Mouse (Mus musculus): ENCODE data around the gene Prdm11. TPM values are rescaled to one million over a fixed set of nuclear protein-coding genes. Genes with fewer than 3 reads are reported as not detected.

Gene Prdm11
- 1.8 and 2.2 TPM in 2 replicates for polyA plus RNA-seq (2015; fragmentation: Nextera tagmentation; extraction: Ambion mirVana)

GRCm38 (mm10) chr2:93045818-93046508, at the start of gene Prdm11:
Gene Prdm11, minus strand, starts transcription at chr2:93046167.
- Histone ChIP-seq H3K36me3 (no peaks in the 10 kb centered on the region), H3K4me2 (peak within 1 kb of the TSS; percentile 73), H3K27me3 (peaks cover 14% of the 10 kb centered on the region; the same call in 1 of the 2 replicates), H3K4me1 (replicated peaks) (peaks cover 31% of the 10 kb centered on the region), H3K27ac (replicated peaks) (peak within 1 kb of the TSS; percentile 95), H3K4me3 (peak within 1 kb of the TSS; percentile 79), H3K9ac (peak within 1 kb of the TSS; percentile 96), H3K9me3 (no peaks in the 10 kb centered on the region)
- ATAC-seq (ENCODE audit: low read depth): peak; percentile 52
- under 1% methylated on average over 65 of the region's 90 CpGs for WGBS

DNA sequence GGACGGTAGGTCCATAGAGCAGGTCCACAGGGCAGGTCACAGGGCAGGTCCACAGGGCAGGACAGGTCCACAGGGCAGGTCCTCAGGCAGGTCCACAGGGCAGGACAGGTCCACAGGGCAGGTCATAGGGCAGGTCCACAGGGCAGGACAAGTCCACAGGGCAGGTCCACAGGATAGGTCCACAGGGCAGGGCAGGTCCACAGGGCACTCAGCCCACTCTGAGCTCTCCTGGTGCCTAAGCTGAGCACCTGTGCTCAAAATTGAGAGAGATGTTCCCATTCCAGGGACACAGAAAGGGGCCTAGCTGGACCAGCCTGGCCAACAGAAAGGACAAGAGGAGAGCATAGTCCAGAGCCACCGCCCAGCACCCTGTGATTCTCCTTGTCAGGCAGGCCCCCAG, 46.4 kb upstream of the Prdm11 start:
- Histone ChIP-seq H3K27ac (replicated peaks) (peak overlapping the region; percentile 74; the same call in 1 of the 2 replicates), H3K9ac (no peak overlapping the region), H3K4me2 (no peak overlapping the region), H3K9me3 (no peaks in the 10 kb centered on the region), H3K4me3 (no peak overlapping the region), H3K36me3 (no peaks in the 10 kb centered on the region), H3K27me3 (no peaks in the 10 kb centered on the region), H3K4me1 (replicated peaks) (peaks cover 26% of the 10 kb centered on the region)
- 82% methylated on average over 2 of the region's 2 CpGs for WGBS
- no peak for ATAC-seq (ENCODE audit: low read depth)

GRCm38 (mm10) chr2:93091679-93092078, 45.7 kb upstream of the Prdm11 start:
- H3K27me3 ChIP-seq: no peaks in the 10 kb centered on the region
- H3K4me1 ChIP-seq (replicated peaks): peaks cover 26% of the 10 kb centered on the region
- ATAC-seq (ENCODE audit: low read depth): peak; percentile 82
- no peak overlapping the region; the same call in 1 of the 2 replicates for H3K9ac ChIP-seq
- H3K27ac ChIP-seq (replicated peaks): peak overlapping the region; percentile 74
- H3K9me3 ChIP-seq: no peaks in the 10 kb centered on the region
- H3K4me3 ChIP-seq: no peak overlapping the region
- WGBS: 3% methylated on average over 2 of the region's 2 CpGs
- H3K36me3 ChIP-seq: no peaks in the 10 kb centered on the region
- no peak overlapping the region for H3K4me2 ChIP-seq

DNA sequence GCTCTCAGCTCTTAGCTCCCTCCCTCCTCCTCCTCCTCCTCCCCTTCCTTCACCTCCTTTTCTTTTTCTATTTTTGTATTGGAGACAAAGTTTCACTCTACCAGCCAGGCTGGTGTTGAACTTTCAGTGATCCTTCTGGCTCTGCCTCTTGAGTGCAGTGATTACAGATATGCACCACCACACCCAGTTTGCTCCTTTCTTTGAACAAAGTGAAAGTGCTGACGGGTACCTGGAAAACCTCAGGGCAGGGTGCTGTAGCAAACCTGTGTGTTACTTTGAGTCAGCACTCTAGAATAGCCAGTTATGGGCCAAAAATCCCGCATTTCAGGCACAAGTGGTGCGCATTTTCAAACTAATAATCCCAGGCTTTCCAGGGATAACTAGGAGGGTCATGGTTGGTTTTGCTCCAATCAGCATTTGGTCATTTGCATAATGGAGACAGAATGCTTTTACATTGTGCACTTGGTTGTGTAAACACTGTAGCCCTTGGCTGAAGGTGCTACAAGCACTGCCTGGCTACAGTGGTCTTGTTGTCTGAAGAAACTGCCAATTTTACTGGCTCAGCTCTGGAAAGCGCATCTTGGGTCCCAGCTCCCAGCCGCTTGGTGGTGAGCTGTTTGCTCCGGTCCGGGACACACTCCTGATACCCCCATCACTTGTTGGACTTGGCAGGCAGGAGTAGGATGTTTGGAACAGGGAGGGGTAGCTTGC, 43.6 kb upstream of the Prdm11 start:
- no peaks in the 10 kb centered on the region for H3K9me3 ChIP-seq
- H3K36me3 ChIP-seq: no peaks in the 10 kb centered on the region
- 81% methylated on average over 7 of the region's 7 CpGs for WGBS
- no peaks in the 10 kb centered on the region for H3K27me3 ChIP-seq
- H3K27ac ChIP-seq (replicated peaks): no peak overlapping the region
- no peak for ATAC-seq (ENCODE audit: low read depth)
- H3K4me2 ChIP-seq: no peak overlapping the region
- H3K4me1 ChIP-seq (replicated peaks): peaks cover 39% of the 10 kb centered on the region
- no peak overlapping the region for H3K9ac ChIP-seq
- no peak overlapping the region for H3K4me3 ChIP-seq

DNA sequence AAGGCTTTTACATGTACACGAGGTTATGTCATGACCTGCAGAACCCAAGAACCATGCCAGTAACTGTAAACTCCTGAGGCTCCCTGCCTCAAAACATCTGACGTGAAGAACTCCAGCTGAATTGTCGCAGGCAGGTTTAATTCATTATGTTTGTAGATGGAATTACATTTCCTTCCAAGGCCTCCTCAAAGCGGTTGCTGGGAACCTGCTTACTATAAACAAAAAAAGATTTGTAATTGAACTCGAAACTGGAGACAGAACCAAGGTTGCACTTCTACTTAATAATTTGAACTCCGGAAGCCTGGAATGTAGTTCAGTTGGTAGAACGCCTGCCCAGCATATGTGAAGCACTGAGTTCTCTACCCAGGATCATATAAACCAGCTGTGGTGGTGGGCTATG, 42.0 kb upstream of the Prdm11 start:
- H3K27ac ChIP-seq (replicated peaks): no peak overlapping the region
- H3K4me1 ChIP-seq (replicated peaks): peaks cover 46% of the 10 kb centered on the region
- WGBS: 88% methylated on average over 7 of the region's 7 CpGs
- no peak for ATAC-seq (ENCODE audit: low read depth)
- no peaks in the 10 kb centered on the region for H3K27me3 ChIP-seq
- no peak overlapping the region for H3K9ac ChIP-seq
- H3K4me3 ChIP-seq: no peak overlapping the region
- H3K36me3 ChIP-seq: no peaks in the 10 kb centered on the region
- no peaks in the 10 kb centered on the region for H3K9me3 ChIP-seq
- H3K4me2 ChIP-seq: no peak overlapping the region

DNA sequence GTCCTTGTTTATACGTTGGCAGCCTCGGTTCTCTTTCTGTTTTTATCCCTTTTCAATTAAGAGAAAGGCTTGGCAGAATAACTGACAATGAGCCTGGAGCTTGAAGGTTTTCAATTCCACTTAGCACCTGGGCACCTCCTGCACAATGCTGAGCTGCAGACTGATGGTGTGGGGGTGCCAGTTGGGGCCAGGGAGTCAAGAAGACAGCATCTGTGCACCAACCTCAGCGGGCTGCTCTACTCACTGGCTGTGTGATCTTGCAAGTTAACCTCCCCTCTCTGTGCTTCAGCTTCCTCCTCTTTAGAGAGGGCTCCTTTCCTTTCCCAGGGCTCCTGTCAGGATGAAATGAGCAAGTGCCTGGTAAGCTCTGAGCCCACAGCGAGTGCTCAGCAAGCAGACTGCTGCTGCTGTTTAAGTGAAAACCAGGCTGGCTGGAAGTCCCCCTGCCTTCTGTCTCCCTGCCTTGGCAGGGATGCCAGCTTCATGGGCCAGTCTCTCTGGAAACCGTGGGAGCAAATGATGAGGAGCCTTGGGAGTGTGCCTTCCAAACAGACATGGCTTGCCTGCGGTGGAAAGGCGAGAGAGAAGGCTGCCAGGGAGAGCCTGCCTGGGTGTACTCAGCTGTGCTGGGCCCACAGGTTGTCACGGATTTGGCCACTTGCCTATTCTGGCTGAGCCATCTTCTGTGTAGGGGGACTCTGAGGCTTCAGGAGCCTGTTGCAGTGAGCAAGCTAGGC, 39.5 kb upstream of the Prdm11 start:
- ATAC-seq (ENCODE audit: low read depth): no peak; the same call in 1 of the 2 replicates
- 58% methylated on average over 8 of the region's 8 CpGs for WGBS
- no peak overlapping the region for H3K27ac ChIP-seq (replicated peaks)

DNA sequence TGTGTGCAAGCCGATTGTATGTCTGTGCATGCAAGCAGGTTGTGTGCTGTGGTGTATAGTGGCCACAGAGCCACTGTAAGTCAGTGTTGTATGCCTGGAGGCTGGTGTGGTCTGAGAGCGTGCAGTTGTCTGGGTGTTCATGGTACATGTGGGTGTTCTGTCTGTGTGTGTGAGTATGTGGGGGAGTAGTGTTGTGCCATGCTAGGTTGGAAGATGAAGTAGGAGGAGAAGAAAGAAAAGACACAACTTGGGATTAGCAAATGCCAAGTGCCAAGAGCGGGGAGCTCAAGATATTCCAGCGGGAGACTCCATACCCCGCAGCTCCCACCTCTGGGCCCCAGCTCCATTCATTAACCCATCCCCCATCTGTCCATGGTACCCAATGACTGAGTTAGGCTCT, 38.5 kb upstream of the Prdm11 start:
- ATAC-seq (ENCODE audit: low read depth): no peak
- no peaks in the 10 kb centered on the region for H3K27me3 ChIP-seq
- WGBS: 77% methylated on average over 5 of the region's 5 CpGs

More for the DNA sequence above, 39.5 kb upstream of the Prdm11 start:
- no peak overlapping the region for H3K4me3 ChIP-seq
- H3K4me1 ChIP-seq (replicated peaks): peaks cover 41% of the 10 kb centered on the region
- H3K36me3 ChIP-seq: no peaks in the 10 kb centered on the region
- H3K9me3 ChIP-seq: no peaks in the 10 kb centered on the region
- no peak overlapping the region for H3K9ac ChIP-seq
- no peaks in the 10 kb centered on the region for H3K27me3 ChIP-seq
- no peak overlapping the region for H3K4me2 ChIP-seq

GRCm38 (mm10) chr2:93083317-93083716, 37.4 kb upstream of the Prdm11 start:
- Histone ChIP-seq H3K4me2 (no peak overlapping the region), H3K27me3 (no peaks in the 10 kb centered on the region), H3K9me3 (no peaks in the 10 kb centered on the region), H3K27ac (replicated peaks) (peak overlapping the region; percentile 34; the same call in 1 of the 2 replicates), H3K9ac (no peak overlapping the region), H3K4me3 (no peak overlapping the region), H3K4me1 (replicated peaks) (peaks cover 33% of the 10 kb centered on the region), H3K36me3 (no peaks in the 10 kb centered on the region)
- WGBS: 49% methylated on average over 4 of the region's 4 CpGs
- ATAC-seq (ENCODE audit: low read depth): no peak

More for the DNA sequence above, 38.5 kb upstream of the Prdm11 start:
- H3K27ac ChIP-seq (replicated peaks): no peak overlapping the region
- no peak overlapping the region for H3K4me3 ChIP-seq
- H3K4me1 ChIP-seq (replicated peaks): peaks cover 33% of the 10 kb centered on the region
- H3K9me3 ChIP-seq: no peaks in the 10 kb centered on the region
- H3K36me3 ChIP-seq: no peaks in the 10 kb centered on the region
- no peak overlapping the region for H3K4me2 ChIP-seq
- H3K9ac ChIP-seq: no peak overlapping the region

GRCm38 (mm10) chr2:93082846-93083245, 36.9 kb upstream of the Prdm11 start:
- Histone ChIP-seq H3K9ac (no peak overlapping the region), H3K9me3 (no peaks in the 10 kb centered on the region), H3K4me2 (no peak overlapping the region), H3K27me3 (no peaks in the 10 kb centered on the region), H3K36me3 (no peaks in the 10 kb centered on the region), H3K27ac (replicated peaks) (peak overlapping the region; percentile 34), H3K4me3 (no peak overlapping the region), H3K4me1 (replicated peaks) (peaks cover 33% of the 10 kb centered on the region)
- 22% methylated on average over 3 of the region's 3 CpGs for WGBS
- ATAC-seq (ENCODE audit: low read depth): no peak; the same call in 1 of the 2 replicates

- Histone ChIP-seq H3K4me1 (replicated peaks) (peaks cover 33% of the 10 kb centered on the region), H3K36me3 (no peaks in the 10 kb centered on the region), H3K27ac (replicated peaks) (no peak overlapping the region), H3K9ac (no peak overlapping the region), H3K4me2 (no peak overlapping the region), H3K4me3 (no peak overlapping the region), H3K27me3 (no peaks in the 10 kb centered on the region), H3K9me3 (no peaks in the 10 kb centered on the region)
- ATAC-seq (ENCODE audit: low read depth): no peak
- 44% methylated on average over 5 of the region's 5 CpGs for WGBS
Measured at GRCm38 (mm10) chr2:93080871-93081608, 35.1 kb upstream of the Prdm11 start.

GRCm38 (mm10) chr2:93079394-93079793, 33.4 kb upstream of the Prdm11 start:
- Histone ChIP-seq H3K4me3 (no peak overlapping the region), H3K27ac (replicated peaks) (no peak overlapping the region), H3K36me3 (no peaks in the 10 kb centered on the region), H3K9ac (no peak overlapping the region), H3K9me3 (no peaks in the 10 kb centered on the region), H3K4me2 (no peak overlapping the region), H3K27me3 (no peaks in the 10 kb centered on the region), H3K4me1 (replicated peaks) (peaks cover 19% of the 10 kb centered on the region)
- WGBS: 80% methylated on average over 4 of the region's 4 CpGs
- no peak for ATAC-seq (ENCODE audit: low read depth)
